Mouse (Mus musculus) forebrain, embryonic 11.5 days (tissue): ENCODE data around the gene Olfr955. TPM values are rescaled to one million over a fixed set of nuclear protein-coding genes. Genes with fewer than 3 reads are reported as not detected.

Source experiments
- ATAC-seq: fragments of 200-750 bp; cut with Nextera tagmentation; replicated peaks from 2 replicates; pipeline ENCODE4 v1.8.0; 2017; ENCODE audit warnings: moderate TSS enrichment; ENCODE audit not compliant: low FRiP score
- DNase-seq: peaks from one replicate; pipeline ENCODE4 v3.0.0-alpha.2; 2017; ENCODE audit warnings: low spot score
- H3K27ac ChIP-seq: fragments of 300-500 bp; sonication (generic); 2 replicates; pipeline ENCODE4 v1.5.1; 2014; ENCODE audit warnings: low read depth, low read length
- H3K27me3 ChIP-seq: fragments of 300-500 bp; sonication (generic); 2 replicates; pipeline ENCODE4 v1.6.1; 2014; ENCODE audit warnings: mild to moderate bottlenecking, low read length, mixed read lengths; ENCODE audit not compliant: control insufficient read depth, insufficient read depth
- H3K36me3 ChIP-seq: fragments of 300-500 bp; sonication (generic); 2 replicates; pipeline ENCODE4 v1.6.1; 2014; ENCODE audit warnings: mild to moderate bottlenecking, low read length, moderate library complexity, mixed read lengths; ENCODE audit not compliant: control insufficient read depth, insufficient read depth
- H3K4me1 ChIP-seq: fragments of 300-500 bp; sonication (generic); replicated peaks from 2 replicates; pipeline ENCODE4 v1.6.1; 2014; ENCODE audit warnings: low read length, mixed read lengths; ENCODE audit not compliant: control insufficient read depth, insufficient read depth
- H3K4me2 ChIP-seq: fragments of 300-500 bp; sonication (generic); 2 replicates; pipeline ENCODE4 v1.6.1; 2014; ENCODE audit warnings: low read depth, mild to moderate bottlenecking, low read length, moderate library complexity, mixed read lengths; ENCODE audit not compliant: severe bottlenecking
- H3K4me3 ChIP-seq: fragments of 300-500 bp; sonication (generic); 2 replicates; pipeline ENCODE4 v1.5.1; 2014; ENCODE audit warnings: low read depth, low read length
- H3K9ac ChIP-seq: fragments of 300-500 bp; sonication (generic); 2 replicates; pipeline ENCODE4 v1.6.1; 2014; ENCODE audit warnings: low read length
- H3K9me3 ChIP-seq: fragments of 300-500 bp; sonication (generic); 2 replicates; pipeline ENCODE4 v1.6.1; 2016; ENCODE audit warnings: low read length, mixed read lengths; ENCODE audit not compliant: control insufficient read depth
- WGBS: fragments of 180-500 bp; shearing (Covaris S2); extraction: QIAGEN DNeasy Blood & Tissue Kit; methylation state at CpG from one replicate; pipeline ENCODE4 v1.1.7; 2014; 5-methylcytosine and 5-hydroxymethylcytosine counted together
- polyA plus RNA-seq: library from polyadenylated mRNA; unstranded; fragments of >200 nt; fragmentation: Nextera tagmentation; extraction: Ambion mirVana; gene quantifications from 2 replicates; pipeline ENCODE4 v1.2.1, GENCODE M21; 2014

Olfr955 gene
- polyA plus RNA-seq = not detected in 2 replicates

DNA sequence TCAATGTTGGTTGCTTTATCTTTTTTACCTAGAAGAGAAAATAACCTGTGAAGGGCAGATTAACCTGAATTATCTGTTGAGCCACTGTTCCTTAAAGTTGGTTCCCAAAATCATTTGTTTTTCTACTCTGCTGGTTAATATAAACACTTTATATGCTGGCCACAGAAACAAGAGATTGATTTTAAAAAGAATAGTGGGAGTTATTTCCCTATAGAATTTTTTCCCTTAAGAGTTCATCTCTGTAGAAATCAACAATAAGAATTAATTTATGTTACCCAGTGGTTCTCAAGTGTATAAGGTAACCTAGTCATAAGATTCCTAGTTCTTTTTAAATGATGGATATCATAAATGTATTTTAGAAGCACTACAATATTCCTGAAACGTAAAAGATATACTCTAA, at the start of gene Olfr955:
Olfr955 (minus strand) TSS at position 101 of the 400 bp plus-strand sequence.
- Histone ChIP-seq H3K27me3 (no peaks in the 10 kb centered on the region), H3K27ac (no peak within 1 kb of the TSS), H3K4me2 (no peak within 1 kb of the TSS), H3K4me3 (no peak within 1 kb of the TSS), H3K4me1 (no peaks in the 10 kb centered on the region), H3K9me3 (no peaks in the 10 kb centered on the region), H3K36me3 (no peaks in the 10 kb centered on the region), H3K9ac (no peak within 1 kb of the TSS)
- DNase-seq (no peak), ATAC-seq (no peak)
- whole genome bisulfite sequencing = 72% methylated on average over 1 of the region's 1 CpGs

DNA sequence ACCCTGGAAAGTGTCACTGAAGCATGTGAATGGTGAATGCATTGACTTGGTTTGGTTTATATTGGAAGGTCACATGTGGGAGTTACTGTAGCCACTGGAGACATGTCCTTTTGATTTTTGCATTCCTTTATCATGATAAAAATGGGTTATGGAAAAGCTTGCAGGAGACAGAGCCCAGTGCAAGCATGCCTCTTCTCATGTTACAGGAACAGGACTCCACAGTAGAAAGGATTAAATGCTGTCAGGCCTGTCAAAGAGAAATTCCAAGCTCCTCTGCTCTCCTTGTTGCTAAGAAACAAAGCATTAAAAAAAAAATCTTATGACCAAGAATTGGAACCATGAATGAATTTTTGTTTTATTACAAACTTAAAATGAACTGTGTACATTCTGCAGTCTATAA, 46.9 kb upstream of the Olfr955 start:
- ATAC-seq (no peak), DNase-seq (no peak)
- no peaks in the 10 kb centered on the region for H3K27me3 ChIP-seq

DNA sequence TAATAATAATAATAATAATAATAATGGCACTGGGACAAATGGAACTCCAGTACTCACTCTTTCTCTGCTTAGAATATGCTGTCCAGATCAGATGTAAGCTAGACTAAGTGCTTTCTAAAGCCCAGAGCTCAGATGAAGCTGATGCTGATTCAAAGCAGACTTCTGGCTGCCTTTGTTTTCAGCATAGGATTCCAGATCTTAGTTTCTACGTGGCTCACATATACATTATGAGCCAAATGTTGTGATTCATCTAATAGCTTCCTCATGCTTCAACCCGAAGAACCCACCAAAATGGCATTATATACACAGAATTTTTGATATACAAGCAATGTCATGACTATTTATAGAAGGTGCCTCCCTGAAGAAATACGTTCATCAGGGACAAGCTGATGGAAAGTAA, 43.8 kb upstream of the Olfr955 start, which contains the start of gene Olfr957:
Olfr957 (minus strand) TSS at position 279 of the 400 bp plus-strand sequence.
- H3K4me3 ChIP-seq = no peak within 1 kb of the TSS
- no peaks in the 10 kb centered on the region for H3K27me3 ChIP-seq
- WGBS = 80% methylated on average over 3 of the region's 3 CpGs
- no peaks in the 10 kb centered on the region for H3K36me3 ChIP-seq
- no peak for DNase-seq
- ATAC-seq = no peak
- no peak within 1 kb of the TSS for H3K4me2 ChIP-seq
- H3K9me3 ChIP-seq = no peaks in the 10 kb centered on the region
- no peak within 1 kb of the TSS for H3K9ac ChIP-seq
- no peaks in the 10 kb centered on the region for H3K4me1 ChIP-seq
- no peak within 1 kb of the TSS for H3K27ac ChIP-seq

More for the DNA sequence above, 46.9 kb upstream of the Olfr955 start:
- H3K4me1 ChIP-seq = no peaks in the 10 kb centered on the region
- no peaks in the 10 kb centered on the region for H3K36me3 ChIP-seq
- H3K4me2 ChIP-seq = no peak overlapping the region
- H3K9me3 ChIP-seq = no peaks in the 10 kb centered on the region
- no peak overlapping the region for H3K4me3 ChIP-seq
- H3K27ac ChIP-seq = no peak overlapping the region
- no peak overlapping the region for H3K9ac ChIP-seq

DNA sequence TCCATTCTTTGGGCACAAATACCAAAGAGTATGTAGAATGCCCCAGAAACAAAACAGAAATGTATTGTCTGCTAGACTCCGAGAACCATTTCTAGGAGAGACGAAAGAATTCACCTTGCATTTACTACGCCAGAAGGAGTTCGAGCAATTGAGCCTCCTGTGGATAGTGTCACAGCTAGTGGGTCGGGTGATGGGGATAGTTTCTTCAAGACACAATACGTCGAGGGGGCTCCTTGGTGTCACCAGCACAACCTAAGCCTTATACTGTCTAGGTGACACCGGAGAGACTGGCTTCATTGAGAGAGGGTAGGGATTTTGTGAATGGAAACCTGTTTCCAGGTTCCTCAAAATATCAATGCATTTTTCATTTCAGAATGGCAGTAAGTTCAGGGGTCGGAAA, 37.7 kb upstream of the Olfr955 start:
- no peak overlapping the region for H3K4me2 ChIP-seq
- H3K27me3 ChIP-seq = no peaks in the 10 kb centered on the region
- H3K27ac ChIP-seq = no peak overlapping the region
- no peaks in the 10 kb centered on the region for H3K36me3 ChIP-seq
- H3K9me3 ChIP-seq = no peaks in the 10 kb centered on the region
- H3K4me3 ChIP-seq = no peak overlapping the region
- 80% methylated on average over 9 of the region's 9 CpGs for WGBS
- H3K9ac ChIP-seq = no peak overlapping the region
- DNase-seq = no peak
- no peak for ATAC-seq
- no peaks in the 10 kb centered on the region for H3K4me1 ChIP-seq

DNA sequence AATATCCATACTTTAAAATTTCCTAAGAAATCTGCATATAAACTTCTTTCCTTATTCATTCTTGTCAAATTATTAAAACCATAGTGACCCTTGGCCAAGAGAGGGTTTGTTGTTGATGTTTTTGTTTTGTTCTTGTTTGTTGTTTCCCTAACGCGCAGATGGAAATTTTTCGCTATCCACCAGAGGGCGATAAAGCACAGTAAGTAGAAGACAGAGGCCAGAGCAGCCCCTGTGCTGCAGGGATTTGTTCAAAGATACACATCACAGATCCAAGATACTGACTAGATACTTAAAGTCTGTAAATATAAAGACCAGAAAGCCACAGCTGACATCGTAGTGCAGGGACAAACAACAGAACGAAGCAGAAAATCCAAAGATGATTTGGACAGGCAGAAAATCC, 37.3 kb upstream of the Olfr955 start:
- Histone ChIP-seq H3K9ac (no peak overlapping the region), H3K9me3 (no peaks in the 10 kb centered on the region), H3K36me3 (no peaks in the 10 kb centered on the region), H3K4me1 (no peaks in the 10 kb centered on the region), H3K27ac (no peak overlapping the region), H3K27me3 (no peaks in the 10 kb centered on the region), H3K4me2 (no peak overlapping the region), H3K4me3 (no peak overlapping the region)
- ATAC-seq = 0 out of 2 replicates have a peak, but pooled peaks have one; percentile 63
- DNase-seq = peak; percentile 74
- WGBS = 13% methylated on average over 6 of the region's 6 CpGs

DNA sequence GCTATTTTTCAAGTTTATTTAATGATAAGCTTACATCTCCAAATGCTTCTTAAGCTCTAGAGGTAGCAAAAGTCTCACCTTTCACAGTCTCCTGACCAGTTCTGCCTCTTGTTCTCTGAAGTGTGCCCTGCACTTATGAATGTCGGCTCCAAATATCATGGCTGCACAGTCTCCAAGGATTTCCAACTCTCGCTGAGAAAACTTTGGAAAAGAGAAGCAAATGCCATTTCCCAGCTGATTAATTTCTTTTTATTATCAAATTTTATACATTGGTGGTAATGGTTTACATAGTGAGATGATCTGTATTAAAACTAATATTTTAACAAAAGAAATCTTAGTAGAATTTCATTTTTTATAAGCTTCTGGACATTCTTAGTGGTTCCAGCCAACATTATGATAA, 22.2 kb upstream of the Olfr955 start, which contains the start of gene Olfr44:
Olfr44 (minus strand) TSS at position 101 of the 400 bp plus-strand sequence.
- Histone ChIP-seq H3K4me2 (no peak within 1 kb of the TSS), H3K9ac (no peak within 1 kb of the TSS), H3K27ac (no peak within 1 kb of the TSS), H3K27me3 (no peaks in the 10 kb centered on the region), H3K4me1 (no peaks in the 10 kb centered on the region), H3K9me3 (no peaks in the 10 kb centered on the region), H3K36me3 (no peaks in the 10 kb centered on the region), H3K4me3 (no peak within 1 kb of the TSS)
- no peak for DNase-seq
- no peak for ATAC-seq
- 93% methylated on average over 2 of the region's 2 CpGs for WGBS

DNA sequence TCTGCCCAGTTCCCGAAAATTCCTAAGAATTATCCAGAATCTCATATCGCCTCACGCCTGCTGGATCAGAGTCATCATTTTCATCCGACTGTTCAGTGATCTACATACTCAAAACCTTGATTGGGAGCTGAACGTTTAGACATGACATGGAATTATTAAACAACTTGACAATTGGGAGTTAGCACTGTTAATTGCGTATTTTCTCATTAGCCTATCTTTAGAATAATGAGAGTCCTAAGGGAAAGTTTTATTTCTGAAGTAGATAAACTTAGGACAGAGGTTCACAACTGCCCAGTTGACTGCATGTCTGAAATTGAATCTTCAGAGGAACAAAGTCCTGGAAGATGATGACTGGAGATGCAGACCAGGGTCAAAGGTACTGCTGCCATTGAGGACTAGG, 15.3 kb downstream of the Olfr955 start, which contains the start of gene Olfr954:
Olfr954 (plus strand) TSS at position 301 of the 400 bp plus-strand sequence.
- Histone ChIP-seq H3K27me3 (no peaks in the 10 kb centered on the region), H3K36me3 (no peaks in the 10 kb centered on the region), H3K4me3 (no peak within 1 kb of the TSS), H3K4me1 (no peaks in the 10 kb centered on the region), H3K4me2 (no peak within 1 kb of the TSS), H3K9me3 (no peaks in the 10 kb centered on the region), H3K9ac (no peak within 1 kb of the TSS), H3K27ac (no peak within 1 kb of the TSS)
- ATAC-seq (no peak), DNase-seq (no peak)
- 87% methylated on average over 6 of the region's 6 CpGs for WGBS

DNA sequence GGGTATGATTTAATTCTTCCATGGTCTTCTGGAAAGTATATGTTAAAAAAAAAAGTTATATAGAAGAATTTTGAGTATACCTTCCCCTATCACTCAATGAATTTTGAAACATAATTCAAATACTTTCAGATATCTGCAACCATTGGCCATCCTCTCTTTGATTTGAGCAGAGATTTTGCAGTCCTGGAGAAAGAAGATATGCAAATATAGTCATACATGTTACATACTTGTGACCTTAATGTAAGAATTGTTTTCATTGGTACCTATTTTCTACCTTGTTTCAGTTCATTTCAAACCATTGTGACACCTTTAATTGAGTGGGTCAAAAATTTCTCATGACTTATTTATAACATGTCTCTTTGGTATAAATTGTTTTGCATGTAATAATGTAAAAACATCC, 44.7 kb downstream of the Olfr955 start, which contains the start of gene Olfr952:
Olfr952 (minus strand) TSS at position 101 of the 400 bp plus-strand sequence.
- Histone ChIP-seq H3K27ac (no peak within 1 kb of the TSS), H3K4me2 (no peak within 1 kb of the TSS), H3K4me3 (no peak within 1 kb of the TSS), H3K4me1 (no peaks in the 10 kb centered on the region), H3K9me3 (no peaks in the 10 kb centered on the region), H3K36me3 (no peaks in the 10 kb centered on the region), H3K9ac (no peak within 1 kb of the TSS), H3K27me3 (no peaks in the 10 kb centered on the region)
- no peak for ATAC-seq
- no peak for DNase-seq
